In genomic region chr13:107069061-107069460, GRCm38 (mm10) we compare ENCODE assay signal across 17 mouse cellular contexts.
"Had no signal": no experiment of that assay in that cellular context is flagged by ENCODE, and none has a peak within 500 bp of the region (broad histone marks: within the 10 kb centered on the region; RNA-seq: fewer than 3 reads in every experiment).

No protein-coding gene starts in this region.

- H3K36me3 ChIP-seq: midbrain, embryonic 10.5 days; midbrain, embryonic 12.5 days; neural tube, embryonic 13.5 days; neural tube, embryonic 15.5 days had no signal

- ATAC-seq: midbrain, embryonic 16.5 days had no signal

- H3K4me3 ChIP-seq: midbrain, embryonic 10.5 days; midbrain, embryonic 12.5 days; myocyte; neural tube, embryonic 13.5 days; neural tube, embryonic 15.5 days had no signal

- DNase-seq: lung, adult 18-20 months; lung, embryonic 14.5 days; lung, postnatal 10 days; lung, postnatal 4 days; midbrain, embryonic 14.5 days; retina, postnatal 1 day; right cerebral cortex, adult 18-20 months; right cerebral cortex, postnatal 25 days; thymus, adult 18-20 months; thymus, postnatal 14 days; thymus, postnatal 36 days had no signal

- H3K27ac ChIP-seq: midbrain, embryonic 10.5 days; midbrain, embryonic 12.5 days; neural tube, embryonic 13.5 days; neural tube, embryonic 15.5 days had no signal

- H3K9ac ChIP-seq: lung, embryonic 14.5 days; midbrain, embryonic 12.5 days; neural tube, embryonic 13.5 days; neural tube, embryonic 15.5 days had no signal

- H3K27me3 ChIP-seq: midbrain, embryonic 12.5 days; neural tube, embryonic 13.5 days; neural tube, embryonic 15.5 days had no signal

- H3K4me2 ChIP-seq: lung, embryonic 14.5 days; midbrain, embryonic 12.5 days; neural tube, embryonic 13.5 days; neural tube, embryonic 15.5 days had no signal

- H3K9me3 ChIP-seq: midbrain, embryonic 10.5 days; midbrain, embryonic 12.5 days; neural tube, embryonic 13.5 days; neural tube, embryonic 15.5 days had no signal
